Mouse (Mus musculus): ENCODE data around the gene Sec22b. TPM values are rescaled to one million over a fixed set of nuclear protein-coding genes. Genes with fewer than 3 reads are reported as not detected.

Sec22b gene
- polyA plus RNA-seq, 1 experiment = 76.9 TPM

DNA sequence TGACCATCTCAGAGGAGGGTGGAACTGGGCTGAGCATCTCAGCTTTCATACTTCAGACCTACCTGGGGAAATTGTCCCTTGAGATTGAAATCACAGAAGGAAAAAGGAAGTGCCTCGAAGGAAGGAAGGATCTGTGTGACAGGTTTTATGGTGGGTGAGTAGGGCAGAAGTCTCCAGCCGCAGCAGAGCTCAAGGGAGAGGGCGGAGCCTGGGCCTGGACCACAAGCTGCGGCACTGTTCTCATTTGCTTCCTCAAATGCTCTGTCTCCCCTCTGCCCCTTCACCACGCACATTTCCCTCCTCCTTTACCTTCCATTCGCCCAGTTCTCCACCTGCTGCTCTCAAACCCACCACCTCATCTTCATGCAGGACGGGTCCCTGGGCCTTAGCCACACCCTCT, 70.1 kb downstream of the Sec22b start:
- no peak overlapping the region for H3K9ac ChIP-seq (ENCODE audit: low read depth, poor library complexity, severe bottlenecking)
- H3K4me1 ChIP-seq (ENCODE audit: control insufficient read depth, insufficient read depth, low read length) = no peaks in the 10 kb centered on the region
- H3K27ac ChIP-seq (ENCODE audit: insufficient read depth, low read length) = no peak overlapping the region

DNA sequence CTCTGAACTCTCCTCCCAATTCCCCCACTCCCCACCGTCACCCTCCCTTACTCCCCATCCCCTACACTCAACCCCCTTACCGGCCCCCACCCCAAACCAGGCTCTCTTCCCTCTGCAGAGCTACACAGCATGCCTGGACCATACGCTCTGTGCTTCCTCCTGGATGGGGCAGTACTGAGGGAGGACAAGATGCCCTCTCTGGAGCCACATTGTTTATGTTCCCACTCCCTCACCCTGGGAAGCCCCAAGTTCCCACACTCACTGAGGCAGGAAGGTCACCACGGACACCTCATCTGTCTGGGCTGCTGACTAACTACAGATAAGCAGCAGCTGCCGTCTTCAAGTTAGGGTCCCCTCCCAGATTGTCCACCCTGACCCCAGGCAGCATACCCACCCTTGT, 71.2 kb downstream of the Sec22b start:
- no peak overlapping the region for H3K4me3 ChIP-seq (ENCODE audit: low read depth, low read length)
- H3K9me3 ChIP-seq (replicated peaks; ENCODE audit: control insufficient read depth, insufficient read depth, low read length, poor library complexity, severe bottlenecking) = no peaks in the 10 kb centered on the region
- no peak for TF ChIP-seq CTCF (IDR thresholded peaks at IDR 0.05; ENCODE audit: low read depth, low read length)
- no peak for TF ChIP-seq EP300 (IDR thresholded peaks at IDR 0.05; ENCODE audit: insufficient read depth, low read depth, low read length)
- TF ChIP-seq POLR2A (IDR thresholded peaks at IDR 0.05; ENCODE audit: insufficient read depth, low read length) = no peak
- H3K9ac ChIP-seq (ENCODE audit: low read depth, poor library complexity, severe bottlenecking) = no peak overlapping the region
- no peaks in the 10 kb centered on the region for H3K27me3 ChIP-seq (ENCODE audit: control insufficient read depth, insufficient read depth, low read length, poor library complexity, severe bottlenecking)
- no peaks in the 10 kb centered on the region for H3K36me3 ChIP-seq (ENCODE audit: control insufficient read depth, insufficient read depth, low read length, poor library complexity, severe bottlenecking)
- H3K4me1 ChIP-seq (ENCODE audit: control insufficient read depth, insufficient read depth, low read length) = no peaks in the 10 kb centered on the region
- no peak overlapping the region for H3K27ac ChIP-seq (ENCODE audit: insufficient read depth, low read length)

More for the DNA sequence above, 70.1 kb downstream of the Sec22b start:
- Histone ChIP-seq H3K9me3 (replicated peaks; ENCODE audit: control insufficient read depth, insufficient read depth, low read length, poor library complexity, severe bottlenecking) (no peaks in the 10 kb centered on the region), H3K27me3 (ENCODE audit: control insufficient read depth, insufficient read depth, low read length, poor library complexity, severe bottlenecking) (no peaks in the 10 kb centered on the region), H3K36me3 (ENCODE audit: control insufficient read depth, insufficient read depth, low read length, poor library complexity, severe bottlenecking) (no peaks in the 10 kb centered on the region), H3K4me3 (ENCODE audit: low read depth, low read length) (no peak overlapping the region)
- TF ChIP-seq POLR2A (IDR thresholded peaks at IDR 0.05; ENCODE audit: insufficient read depth, low read length) = no peak
- no peak for TF ChIP-seq EP300 (IDR thresholded peaks at IDR 0.05; ENCODE audit: insufficient read depth, low read depth, low read length)
- no peak for TF ChIP-seq CTCF (IDR thresholded peaks at IDR 0.05; ENCODE audit: low read depth, low read length)

DNA sequence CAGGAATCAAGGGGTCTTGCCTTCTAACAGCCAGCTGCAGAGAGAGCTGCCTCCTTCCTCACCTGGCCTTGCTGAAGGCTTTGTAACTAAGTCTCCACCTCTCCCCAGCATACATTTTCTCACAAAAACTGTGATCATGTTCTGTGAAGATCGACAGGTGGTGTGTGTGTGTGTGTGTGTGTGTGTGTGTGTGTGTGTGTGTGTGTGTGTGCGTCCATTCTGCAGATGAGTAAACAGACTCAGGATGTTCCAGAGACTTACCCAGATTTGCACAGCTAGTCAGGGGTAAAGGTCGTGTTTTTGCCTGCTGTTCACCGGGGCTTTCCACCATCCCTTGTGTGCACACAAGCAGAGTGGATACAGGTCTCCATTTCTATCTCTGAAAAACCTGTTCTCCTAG, 71.7 kb downstream of the Sec22b start:
- Histone ChIP-seq H3K27ac (ENCODE audit: insufficient read depth, low read length) (no peak overlapping the region), H3K9me3 (replicated peaks; ENCODE audit: control insufficient read depth, insufficient read depth, low read length, poor library complexity, severe bottlenecking) (no peaks in the 10 kb centered on the region), H3K36me3 (ENCODE audit: control insufficient read depth, insufficient read depth, low read length, poor library complexity, severe bottlenecking) (no peaks in the 10 kb centered on the region), H3K4me3 (ENCODE audit: low read depth, low read length) (no peak overlapping the region), H3K4me1 (ENCODE audit: control insufficient read depth, insufficient read depth, low read length) (no peaks in the 10 kb centered on the region), H3K9ac (ENCODE audit: low read depth, poor library complexity, severe bottlenecking) (no peak overlapping the region), H3K27me3 (ENCODE audit: control insufficient read depth, insufficient read depth, low read length, poor library complexity, severe bottlenecking) (no peaks in the 10 kb centered on the region)
- TF ChIP-seq EP300 (IDR thresholded peaks at IDR 0.05; ENCODE audit: insufficient read depth, low read depth, low read length) = no peak
- TF ChIP-seq POLR2A (IDR thresholded peaks at IDR 0.05; ENCODE audit: insufficient read depth, low read length) = no peak
- TF ChIP-seq CTCF (IDR thresholded peaks at IDR 0.05; ENCODE audit: low read depth, low read length) = no peak

Other genes with a start within 250 kb of the Sec22b start
- 17.6 and 21.2 TPM in 2 replicates for gene Prkab2, start 243.0 kb upstream of the Sec22b start, polyA plus RNA-seq (2011; ENCODE audit: insufficient read depth, insufficient read length, low read depth, missing spikeins)
- not detected in 2 replicates for gene Gm17651, start 226.5 kb upstream of the Sec22b start, polyA plus RNA-seq (2011; ENCODE audit: insufficient read depth, insufficient read length, low read depth, missing spikeins)
- 13.5 and 16.8 TPM in 2 replicates for gene Pde4dip, start 12.5 kb upstream of the Sec22b start, polyA plus RNA-seq (2011; ENCODE audit: insufficient read depth, insufficient read length, low read depth, missing spikeins)
- 23.2 and 23.5 TPM in 2 replicates for gene Notch2, start 112.3 kb downstream of the Sec22b start, polyA plus RNA-seq (2011; ENCODE audit: insufficient read depth, insufficient read length, low read depth, missing spikeins)

All from ES-Bruce4 (cell line).